Mouse (Mus musculus) neural tube, embryonic 13.5 days (tissue): ENCODE measurements around the gene Angel2. TPM values are rescaled to one million over a fixed set of nuclear protein-coding genes. Genes with fewer than 3 reads are reported as not detected.

Experiments used
- polyA plus RNA-seq: library from polyadenylated mRNA; unstranded; fragments of >200 nt; fragmentation: Nextera tagmentation; extraction: Ambion mirVana; gene quantifications from 2 replicates; pipeline ENCODE4 v1.2.1, GENCODE M21; 2015

Gene Angel2
- polyA plus RNA-seq, 1 experiment from 2014 or later = 51.4 TPM

Other genes with a start within 250 kb of the Angel2 start
- gene Rps6kc1, start 13.3 kb upstream of the Angel2 start, polyA plus RNA-seq = 26.9 and 28.4 TPM in 2 replicates
- 90.3 and 94.0 TPM in 2 replicates for gene Vash2, start 54.2 kb downstream of the Angel2 start, polyA plus RNA-seq
- gene Flvcr1, start 101.0 kb downstream of the Angel2 start, polyA plus RNA-seq = 6.9 and 7.8 TPM in 2 replicates
- not detected in 2 replicates for gene Spata45, start 111.5 kb downstream of the Angel2 start, polyA plus RNA-seq
- 16.6 and 17.5 TPM in 2 replicates for gene Tatdn3, start 137.8 kb downstream of the Angel2 start, polyA plus RNA-seq
- 4.6 and 4.9 TPM in 2 replicates for gene Nsl1, start 137.9 kb downstream of the Angel2 start, polyA plus RNA-seq
- 2.0 and 2.6 TPM in 2 replicates for gene Batf3, start 172.7 kb downstream of the Angel2 start, polyA plus RNA-seq
- not detected in 2 replicates for gene Fam71a, start 239.7 kb downstream of the Angel2 start, polyA plus RNA-seq